Mouse (Mus musculus): Measurements from ENCODE around the gene Pbx3. TPM values are rescaled to one million over a fixed set of nuclear protein-coding genes. Genes with fewer than 3 reads are reported as not detected.

Pbx3 gene
- 1 to 10 TPM; 2.8 to 4.7 TPM for polyA plus RNA-seq (2017; shearing (Covaris generic))

DNA sequence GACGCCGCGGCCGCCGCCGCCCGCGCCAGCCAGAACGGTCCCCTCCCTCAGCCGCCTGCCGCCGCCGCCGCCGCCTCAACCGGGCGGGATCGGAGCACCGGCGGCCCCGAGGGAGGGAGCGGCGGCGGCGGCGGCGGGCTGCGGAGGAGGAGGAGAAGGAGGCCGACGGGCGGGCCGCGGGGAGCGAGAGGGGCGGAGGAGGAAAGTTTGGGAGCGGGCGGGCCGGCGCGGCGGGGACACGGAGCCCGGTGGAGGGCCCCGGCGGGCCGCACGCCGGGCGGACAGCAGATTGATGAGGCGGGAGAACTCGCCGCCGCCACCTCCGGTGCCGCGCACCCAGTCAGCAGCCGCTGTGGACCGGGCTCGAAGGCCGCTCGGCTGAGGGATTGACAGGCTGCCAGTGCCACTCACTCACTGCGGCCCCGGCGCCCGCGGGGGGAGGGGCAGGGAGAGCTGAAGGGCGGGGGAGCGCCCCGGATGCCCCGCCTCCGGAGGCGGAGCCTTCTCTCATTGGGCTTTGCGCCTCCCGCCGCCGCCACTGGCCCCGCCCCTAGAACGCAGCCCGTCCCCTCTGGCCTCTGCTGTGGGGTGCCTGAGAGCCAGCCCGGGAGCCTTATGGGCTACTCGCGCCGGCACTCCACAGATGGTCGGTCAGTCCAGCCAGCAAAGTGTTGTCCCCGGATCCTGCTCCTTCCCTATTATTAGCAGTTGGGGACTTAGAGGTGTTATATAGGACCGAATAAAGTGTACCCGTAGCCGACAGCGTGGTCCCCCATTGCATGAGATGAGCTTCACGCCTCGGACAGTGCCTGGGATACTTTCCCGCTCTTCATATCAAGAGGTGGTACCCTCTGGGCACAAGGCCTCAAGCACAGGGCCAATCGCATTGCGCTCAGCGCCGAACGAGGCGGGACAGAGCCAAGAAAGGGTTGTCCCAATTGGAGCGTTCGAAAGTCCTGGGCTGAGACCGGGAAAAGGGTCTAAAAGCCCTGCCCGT, at the start of gene Pbx3:
Gene Pbx3, minus strand, starts transcription at position 838 of the 997 bp plus-strand sequence.

DNA sequence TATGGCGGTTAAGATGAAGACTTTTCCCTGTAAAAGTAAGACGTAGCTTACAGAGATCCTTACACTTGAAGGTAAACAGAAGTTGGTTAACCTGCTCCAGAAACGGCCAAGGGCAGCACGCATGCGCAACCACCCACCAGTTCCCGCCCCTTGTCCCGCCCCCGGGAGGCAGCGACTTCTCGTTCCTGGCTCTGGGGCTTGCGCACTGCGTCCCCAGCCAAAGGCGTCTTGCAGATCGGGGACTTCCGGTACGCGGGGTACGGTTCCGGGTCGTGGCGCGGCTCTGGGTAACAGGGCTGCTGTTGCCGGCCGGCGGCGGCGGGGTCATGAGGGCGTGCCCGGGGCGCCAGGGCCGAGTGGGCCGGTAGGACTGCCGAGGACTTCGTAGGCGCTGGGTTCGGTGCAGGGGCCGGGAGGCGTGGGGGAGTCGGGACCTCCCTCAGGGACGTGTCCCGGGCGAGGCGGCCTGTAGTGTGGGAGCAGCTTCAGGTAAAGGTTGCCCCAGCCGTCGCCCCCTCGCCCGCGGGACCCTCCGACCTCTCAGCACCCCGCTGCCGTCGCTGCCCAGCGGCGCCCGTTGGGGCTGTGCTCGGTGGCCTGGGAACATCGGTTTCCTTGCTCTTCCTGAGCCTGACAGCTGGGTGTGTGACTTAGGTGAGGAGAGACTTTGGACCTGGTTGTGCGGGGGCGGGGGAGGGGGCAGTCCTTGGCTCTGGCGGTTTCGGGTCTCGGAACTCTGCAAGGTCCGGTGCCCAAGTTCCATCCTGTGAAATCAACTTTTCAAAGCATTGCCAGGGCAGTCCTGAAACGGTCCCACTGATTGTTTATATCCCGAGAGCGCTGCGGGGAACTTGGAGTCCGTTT, 33.9 kb upstream of the Pbx3 start, which contains the start of gene Mapkap1:
Gene Mapkap1, plus strand, starts transcription at position 171 of the 864 bp plus-strand sequence.

Other genes starting within 250 kb of the Pbx3 start
- 10 to 100 TPM; 83.2 to 87.0 TPM for gene Mapkap1, start 33.6 kb upstream of the Pbx3 start, polyA plus RNA-seq (2017; shearing (Covaris generic))

Data from activated CD4-positive, CD25-positive, alpha-beta regulatory T cell (primary cell).